ENCODE assay signal across 8 mouse cellular contexts in genomic region chr6:42395960-42396809, GRCm38 (mm10). TPM values are rescaled to one million over a fixed set of nuclear protein-coding genes. Genes with fewer than 3 reads are reported as not detected.
A peak's percentile ranks its signal among the peaks of the same experiment; 100 is the strongest.
DNase-seq lines count a peak whose midpoint lies in the region; ATAC-seq and TF ChIP-seq lines count a peak whose summit lies in the region.
"Had no signal": no experiment of that assay in that cellular context is flagged by ENCODE, and none has a peak within 500 bp of the region (broad histone marks: within the 10 kb centered on the region; RNA-seq: fewer than 3 reads in every experiment).

No protein-coding gene starts in this region.

- no peak overlapping the region for H3K4me2 ChIP-seq in stomach, embryonic 14.5 days (replicated peaks; ENCODE audit: low read depth, low read length)

- intact Hi-C loops in heart, postnatal 25 days (cut with DNase I) = no loop called here

- no peak overlapping the region for H3ac ChIP-seq in C2C12 (ENCODE audit: control insufficient read depth, insufficient read length, low read depth)

- no peaks in the 10 kb centered on the region for H3K79me2 ChIP-seq in C2C12 (ENCODE audit: control insufficient read depth, insufficient read depth)

- no peak overlapping the region for H3K4me3 ChIP-seq in C2C12 (ENCODE audit: insufficient read depth, poor library complexity, severe bottlenecking)
- H3K4me3 ChIP-seq in embryonic fibroblast, embryonic 13.5 days (ENCODE audit: insufficient read depth, low read length) = no peak overlapping the region
- no peak overlapping the region for H3K4me3 ChIP-seq in stomach, embryonic 14.5 days (ENCODE audit: low read depth, low read length)

- H3K36me3 ChIP-seq in C2C12 (ENCODE audit: control insufficient read depth, insufficient read depth) = no peaks in the 10 kb centered on the region
- no peaks in the 10 kb centered on the region for H3K36me3 ChIP-seq in stomach, embryonic 14.5 days (ENCODE audit: control insufficient read depth, insufficient read depth, low read length)

- CTCF ChIA-PET in Patski (lab: Charles Lee) = interaction anchor here (0.9 to 1.6 kb wide), 7 partner anchors 15 to 112 kb away, joined by 3 to 5 read pairs (median 5); no protein-coding TSS in a partner anchor

- TF ChIP-seq CTCF in C2C12 (IDR thresholded peaks at IDR 0.05; ENCODE audit: control insufficient read depth, insufficient read depth, insufficient read length) (no peak), Patski (IDR thresholded peaks at IDR 0.05) (no peak)
- TF ChIP-seq CTCF in embryonic fibroblast, embryonic 13.5 days (IDR thresholded peaks at IDR 0.05; ENCODE audit: borderline replicate concordance, insufficient read depth, low read length) = no peak

- WGBS in stomach, embryonic 14.5 days = 33% methylated on average over 9 of the region's 9 CpGs

- ATAC-seq in Patski = peak; percentile 96
- peak; percentile 70; the same call in 1 of the 2 replicates for ATAC-seq in stomach, embryonic 14.5 days (ENCODE audit: insufficient number of reproducible peaks, insufficient read depth, low FRiP score, low read depth)
- ATAC-seq in erythroblast, adult 5-6 weeks (replicated peaks; ENCODE audit: low FRiP score, poor library complexity, severe bottlenecking) = no peak

- no peaks in the 10 kb centered on the region for H3K79me3 ChIP-seq in C2C12 (ENCODE audit: low read depth)

- H3K27ac ChIP-seq in embryonic fibroblast, embryonic 13.5 days (ENCODE audit: insufficient read depth, low read length) = peak overlapping the region; percentile 57
- H3K27ac ChIP-seq in stomach, embryonic 14.5 days (ENCODE audit: low read length) = peak overlapping the region; percentile 55; the same call in 1 of the 2 replicates

- TF ChIP-seq POLR2A in embryonic fibroblast, embryonic 13.5 days (IDR thresholded peaks at IDR 0.05; ENCODE audit: low read depth, low read length) = no peak

- in situ Hi-C loops in Patski (cut with MboI; ENCODE audit: low pct_unique_long_range_greater_than_20kb) = no loop called here

- no peak overlapping the region for H3K9ac ChIP-seq in stomach, embryonic 14.5 days (replicated peaks; ENCODE audit: low read depth, low read length)

- H3K4me1 ChIP-seq in embryonic fibroblast, embryonic 13.5 days (ENCODE audit: control insufficient read depth, insufficient read depth, low read length) = peaks cover 12% of the 10 kb centered on the region
- peaks cover 12% of the 10 kb centered on the region; the same call in 1 of the 2 replicates for H3K4me1 ChIP-seq in stomach, embryonic 14.5 days (ENCODE audit: control insufficient read depth, insufficient read depth, low read length)

- POLR2A ChIA-PET in Patski (lab: Charles Lee) = interaction anchor here (0.6 to 1.4 kb wide), 3 partner anchors 23 to 43 kb away, joined by 3 to 4 read pairs (median 3); partner anchors contain the start of gene Epha1

- DNase-seq in Patski (ENCODE audit: low read depth, low spot score) = peak; percentile 86
- DNase-seq in heart, postnatal 25 days (ENCODE audit: low spot score) = peak; percentile 90
- peak; percentile 93 to 94 for DNase-seq in lung, adult 18-20 months

- no peaks in the 10 kb centered on the region for H3K27me3 ChIP-seq in C2C12 (ENCODE audit: control insufficient read depth, insufficient read depth, insufficient read length)
- no peaks in the 10 kb centered on the region for H3K27me3 ChIP-seq in Patski
- H3K27me3 ChIP-seq in stomach, embryonic 14.5 days (ENCODE audit: control insufficient read depth, insufficient read depth, low read length) = no peaks in the 10 kb centered on the region

- H3K9me3 ChIP-seq in stomach, embryonic 14.5 days (ENCODE audit: control insufficient read depth, low read depth, low read length) = no peaks in the 10 kb centered on the region

TF ChIP-seq in C2C12, 6 proteins besides CTCF, POLR2A, EP300 and RAD21:
- TF ChIP-seq USF1 (IDR thresholded peaks at IDR 0.05; ENCODE audit: low read depth) (no peak), MYOD1 (IDR thresholded peaks at IDR 0.05; ENCODE audit: control insufficient read depth, insufficient read length, low read depth) (no peak), CEBPB (IDR thresholded peaks at IDR 0.05; ENCODE audit: low read depth) (peak; percentile 95), FOSL1 (IDR thresholded peaks at IDR 0.05; ENCODE audit: insufficient read depth, low read length, poor library complexity, severe bottlenecking) (no peak), MYOG (IDR thresholded peaks at IDR 0.05; ENCODE audit: control insufficient read depth, extremely low read depth, insufficient read length) (no peak), MAX (IDR thresholded peaks at IDR 0.05) (peak; percentile 70)

RNA-seq across cellular contexts. Expression of gene Tas2r143, which starts 3.9 kb away (rescaled TPM):
- not detected for polyA plus RNA-seq in C2C12 (2012; fragmentation: generic; extraction: Trizol)
- polyA plus RNA-seq in Patski (2021) = not detected
- polyA plus RNA-seq in embryonic fibroblast, embryonic 13.5 days (2011; ENCODE audit: insufficient read length, low read depth, missing spikeins) = not detected in 2 replicates
- under 1 TPM in 1 of 2 experiments, not detected in 1; 0.39 TPM for total RNA-seq in heart, postnatal 25 days (2021)
- polyA plus RNA-seq in stomach, embryonic 14.5 days (2014; fragmentation: Nextera tagmentation; extraction: Ambion mirVana) = not detected in 2 replicates
- total RNA-seq in erythroblast, adult 5-6 weeks (2015; ENCODE audit: low replicate concordance) = not detected in 2 replicates
- total RNA-seq in erythroblast, adult 5-6 weeks (2017; ENCODE audit: low replicate concordance) = not detected in 2 replicates
- polyA plus RNA-seq: embryonic facial prominence, embryonic 11.5 days had no signal

RNA-seq across cellular contexts. Expression of gene Tas2r135, which starts 9.0 kb away (rescaled TPM):
- polyA plus RNA-seq in C2C12 (2012; fragmentation: generic; extraction: Trizol) (not detected), Patski (2021) (not detected)
- not detected in 2 replicates for polyA plus RNA-seq in embryonic fibroblast, embryonic 13.5 days (2011; ENCODE audit: insufficient read length, low read depth, missing spikeins)
- total RNA-seq in heart, postnatal 25 days (2021) = not detected
- not detected in 2 replicates for polyA plus RNA-seq in stomach, embryonic 14.5 days (2014; fragmentation: Nextera tagmentation; extraction: Ambion mirVana)
- not detected in 2 replicates for total RNA-seq in erythroblast, adult 5-6 weeks (2015; ENCODE audit: low replicate concordance)
- total RNA-seq in erythroblast, adult 5-6 weeks (2017; ENCODE audit: low replicate concordance) = not detected in 2 replicates
- polyA plus RNA-seq: embryonic facial prominence, embryonic 11.5 days had no signal

RNA-seq across cellular contexts. Expression of gene Epha1, which starts 23.1 kb away (rescaled TPM):
- polyA plus RNA-seq in C2C12 (2012; fragmentation: generic; extraction: Trizol) (8.4 TPM), Patski (2021) (0.27 TPM)
- 2.1 and 5.2 TPM in 2 replicates for polyA plus RNA-seq in embryonic fibroblast, embryonic 13.5 days (2011; ENCODE audit: insufficient read length, low read depth, missing spikeins)
- under 1 TPM; 0.26 to 0.31 TPM for total RNA-seq in heart, postnatal 25 days (2021)
- polyA plus RNA-seq in stomach, embryonic 14.5 days (2014; fragmentation: Nextera tagmentation; extraction: Ambion mirVana) = 4.0 and 5.3 TPM in 2 replicates
- total RNA-seq in erythroblast, adult 5-6 weeks (2015; ENCODE audit: low replicate concordance) = not detected in 2 replicates
- total RNA-seq in erythroblast, adult 5-6 weeks (2017; ENCODE audit: low replicate concordance) = not detected in 2 replicates

RNA-seq across cellular contexts. Expression of gene Tas2r126, which starts 38.1 kb away (rescaled TPM):
- not detected for polyA plus RNA-seq in C2C12 (2012; fragmentation: generic; extraction: Trizol)
- polyA plus RNA-seq in Patski (2021) = not detected
- polyA plus RNA-seq in embryonic fibroblast, embryonic 13.5 days (2011; ENCODE audit: insufficient read length, low read depth, missing spikeins) = not detected in 2 replicates
- not detected for total RNA-seq in heart, postnatal 25 days (2021)
- polyA plus RNA-seq in stomach, embryonic 14.5 days (2014; fragmentation: Nextera tagmentation; extraction: Ambion mirVana) = not detected in 2 replicates
- total RNA-seq in erythroblast, adult 5-6 weeks (2015; ENCODE audit: low replicate concordance) = not detected in 2 replicates
- not detected in 2 replicates for total RNA-seq in erythroblast, adult 5-6 weeks (2017; ENCODE audit: low replicate concordance)
- polyA plus RNA-seq: embryonic facial prominence, embryonic 11.5 days had no signal

RNA-seq across cellular contexts. Expression of gene Zyx, which starts 46.8 kb away (rescaled TPM):
- polyA plus RNA-seq in C2C12 (2012; fragmentation: generic; extraction: Trizol) (694 TPM), Patski (2021) (336 TPM)
- polyA plus RNA-seq in embryonic fibroblast, embryonic 13.5 days (2011; ENCODE audit: insufficient read length, low read depth, missing spikeins) = 250 and 305 TPM in 2 replicates
- 10 to 100 TPM; 57.1 to 59.8 TPM for total RNA-seq in heart, postnatal 25 days (2021)
- polyA plus RNA-seq in stomach, embryonic 14.5 days (2014; fragmentation: Nextera tagmentation; extraction: Ambion mirVana) = 112 and 117 TPM in 2 replicates
- 74.0 and 87.0 TPM in 2 replicates for total RNA-seq in erythroblast, adult 5-6 weeks (2015; ENCODE audit: low replicate concordance)
- total RNA-seq in erythroblast, adult 5-6 weeks (2017; ENCODE audit: low replicate concordance) = 7.7 and 14.1 TPM in 2 replicates
